Mouse (Mus musculus) myocyte (in vitro differentiated cells): Measurements from ENCODE around the gene Apoc4. TPM values are rescaled to one million over a fixed set of nuclear protein-coding genes. Genes with fewer than 3 reads are reported as not detected.
A peak's percentile ranks its signal among the peaks of the same experiment; 100 is the strongest.

ENCODE experiments used
- H3K27me3 ChIP-seq: one replicate; pipeline ENCODE4 v1.6.1; 2011; ENCODE audit not compliant: control insufficient read depth, insufficient read depth, insufficient read length
- H3K36me3 ChIP-seq: one replicate; pipeline ENCODE4 v1.6.1; 2011; ENCODE audit not compliant: control insufficient read depth, insufficient read depth
- H3K4me2 ChIP-seq: one replicate; pipeline ENCODE4 v1.6.1; 2011; ENCODE audit warnings: low read depth, control low read depth
- H3K4me3 ChIP-seq: one replicate; pipeline ENCODE4 v1.5.1; 2011; ENCODE audit warnings: mild to moderate bottlenecking, control low read depth, moderate library complexity
- H3K79me2 ChIP-seq: one replicate; pipeline ENCODE4 v1.6.1; 2011; ENCODE audit not compliant: control insufficient read depth, insufficient read depth
- H3ac ChIP-seq: one replicate; pipeline ENCODE4 v1.6.1; 2011; ENCODE audit not compliant: control insufficient read depth, insufficient read length
- CEBPB ChIP-seq: IDR thresholded peaks from 2 replicates; pipeline ENCODE4 v1.6.1; 2011; ENCODE audit warnings: mild to moderate bottlenecking, moderate library complexity; ENCODE audit not compliant: poor library complexity, insufficient read depth, severe bottlenecking
- E2F4 ChIP-seq: IDR thresholded peaks from one replicate; pipeline ENCODE4 v1.6.1; 2011; ENCODE audit warnings: mild to moderate bottlenecking, control low read depth, moderate library complexity; ENCODE audit not compliant: insufficient read depth
- MAX ChIP-seq: IDR thresholded peaks from one replicate; pipeline ENCODE4 v1.6.1; 2011; ENCODE audit warnings: low read depth, mild to moderate bottlenecking, control low read depth
- MYOD1 ChIP-seq, 3 experiments: IDR thresholded peaks; one replicate each; pipeline ENCODE4 v1.6.1; 2011; ENCODE audit warnings: control low read depth in 2 of 3, low read depth in 2 of 3, mild to moderate bottlenecking in 2 of 3, moderate library complexity in 1 of 3; ENCODE audit not compliant: insufficient read length in 2 of 3, control insufficient read depth in 1 of 3
- MYOG ChIP-seq, 3 experiments: IDR thresholded peaks; one replicate each; pipeline ENCODE4 v1.6.1; 2011; ENCODE audit warnings: control low read depth in 2 of 3, low read depth in 2 of 3, mild to moderate bottlenecking in 2 of 3; ENCODE audit not compliant: insufficient read length in 2 of 3, control insufficient read depth in 1 of 3, insufficient read depth in 1 of 3
- POLR2A ChIP-seq: IDR thresholded peaks from one replicate; pipeline ENCODE4 v1.6.1; 2011; ENCODE audit warnings: low read depth, mild to moderate bottlenecking, control low read depth, moderate library complexity; ENCODE audit not compliant: insufficient read length
- POLR2AphosphoS2 ChIP-seq: IDR thresholded peaks from one replicate; pipeline ENCODE4 v1.6.1; 2011; ENCODE audit warnings: low read depth, control low read depth; ENCODE audit not compliant: insufficient read length
- REST ChIP-seq: IDR thresholded peaks from one replicate; pipeline ENCODE4 v1.6.1; 2011; ENCODE audit warnings: mild to moderate bottlenecking, control low read depth, moderate library complexity; ENCODE audit not compliant: insufficient read depth, insufficient read length
- SRF ChIP-seq: IDR thresholded peaks from one replicate; pipeline ENCODE4 v1.6.1; 2011; ENCODE audit warnings: low read depth; ENCODE audit not compliant: control insufficient read depth, insufficient read length
- TCF12 ChIP-seq: IDR thresholded peaks from one replicate; pipeline ENCODE4 v1.6.1; 2011; ENCODE audit warnings: mild to moderate bottlenecking, control low read depth; ENCODE audit not compliant: poor library complexity, insufficient read depth, severe bottlenecking
- TCF3 ChIP-seq: IDR thresholded peaks from one replicate; pipeline ENCODE4 v1.6.1; 2011; ENCODE audit warnings: low read depth, control low read depth; ENCODE audit not compliant: insufficient read length
- USF1 ChIP-seq: IDR thresholded peaks from one replicate; pipeline ENCODE4 v1.6.1; 2011; ENCODE audit warnings: low read depth, mild to moderate bottlenecking, control low read depth, moderate library complexity
- polyA plus RNA-seq: library from polyadenylated mRNA; unstranded; fragments of >200 nt; fragmentation: generic; extraction: Trizol; gene quantifications from one replicate; pipeline ENCODE4 v1.2.1, GENCODE M21; 2012; ENCODE audit warnings: missing spikeins

The Apoc4 gene
- polyA plus RNA-seq, 1 experiment: not detected

- TF ChIP-seq POLR2A: no peak
- TF ChIP-seq CEBPB: 0 out of 2 replicates have a peak, but pooled peaks have one; percentile 38
- Histone ChIP-seq H3K4me3 (no peak overlapping the region), H3K4me2 (no peak overlapping the region)
Observed at GRCm38 (mm10) chr7:19693421-19693820, 12.1 kb upstream of the Apoc4 start.

GRCm38 (mm10) chr7:19691873-19692865 lies 10.9 kb upstream of the Apoc4 start, which contains the start of gene Apoc1:
Gene Apoc1, minus strand, starts transcription at chr7:19692660.
- Histone ChIP-seq H3ac (no peak within 1 kb of the TSS), H3K79me2 (no peaks in the 10 kb centered on the region), H3K4me3 (no peak within 1 kb of the TSS), H3K4me2 (no peak within 1 kb of the TSS), H3K27me3 (peaks cover 6% of the 10 kb centered on the region), H3K36me3 (no peaks in the 10 kb centered on the region)
- TF ChIP-seq MYOG (IDR thresholded peaks at IDR 0.05; ENCODE audit: control insufficient read depth in 1 of 3, insufficient read depth in 1 of 3, insufficient read length in 2 of 3, low read depth in 2 of 3): no peak
- no peak for TF ChIP-seq E2F4
- TF ChIP-seq USF1: no peak
- TF ChIP-seq TCF12: no peak
- no peak for TF ChIP-seq TCF3
- no peak for TF ChIP-seq POLR2A
- TF ChIP-seq MYOD1 (IDR thresholded peaks at IDR 0.05; ENCODE audit: control insufficient read depth in 1 of 3, insufficient read length in 2 of 3, low read depth in 2 of 3): no peak
- TF ChIP-seq REST: no peak
- TF ChIP-seq CEBPB: no peak
- TF ChIP-seq SRF: no peak
- TF ChIP-seq POLR2AphosphoS2: no peak
- no peak for TF ChIP-seq MAX

More at GRCm38 (mm10) chr7:19693421-19693820, 12.1 kb upstream of the Apoc4 start:
- Histone ChIP-seq H3K27me3 (peaks cover 6% of the 10 kb centered on the region), H3ac (no peak overlapping the region), H3K36me3 (no peaks in the 10 kb centered on the region), H3K79me2 (no peaks in the 10 kb centered on the region)

- Histone ChIP-seq H3ac (no peak overlapping the region), H3K4me2 (no peak overlapping the region), H3K79me2 (no peaks in the 10 kb centered on the region), H3K36me3 (no peaks in the 10 kb centered on the region), H3K4me3 (no peak overlapping the region), H3K27me3 (peaks cover 6% of the 10 kb centered on the region)
- TF ChIP-seq CEBPB (no peak), POLR2AphosphoS2 (no peak), TCF12 (no peak), E2F4 (no peak), POLR2A (no peak), USF1 (no peak), MAX (no peak), MYOG (IDR thresholded peaks at IDR 0.05; ENCODE audit: control insufficient read depth in 1 of 3, insufficient read depth in 1 of 3, insufficient read length in 2 of 3, low read depth in 2 of 3) (no peak), MYOD1 (IDR thresholded peaks at IDR 0.05; ENCODE audit: control insufficient read depth in 1 of 3, insufficient read length in 2 of 3, low read depth in 2 of 3) (no peak), REST (no peak), TCF3 (no peak), SRF (no peak)
Observed at GRCm38 (mm10) chr7:19691434-19691833, 10.2 kb upstream of the Apoc4 start.

- TF ChIP-seq MYOD1 (IDR thresholded peaks at IDR 0.05; ENCODE audit: control insufficient read depth in 1 of 3, insufficient read length in 2 of 3, low read depth in 2 of 3) (no peak), MAX (no peak), TCF3 (no peak), USF1 (no peak), MYOG (IDR thresholded peaks at IDR 0.05; ENCODE audit: control insufficient read depth in 1 of 3, insufficient read depth in 1 of 3, insufficient read length in 2 of 3, low read depth in 2 of 3) (no peak), SRF (no peak), REST (no peak), E2F4 (no peak), CEBPB (no peak), POLR2AphosphoS2 (no peak), TCF12 (no peak), POLR2A (no peak)
- no peaks in the 10 kb centered on the region for H3K79me2 ChIP-seq
- H3K4me2 ChIP-seq: no peak overlapping the region
- no peak overlapping the region for H3K4me3 ChIP-seq
- no peaks in the 10 kb centered on the region for H3K36me3 ChIP-seq
- H3ac ChIP-seq: no peak overlapping the region
- H3K27me3 ChIP-seq: peaks cover 8% of the 10 kb centered on the region
Observed at GRCm38 (mm10) chr7:19690845-19691244, 9.6 kb upstream of the Apoc4 start.
